Mouse (Mus musculus) intestine, embryonic 15.5 days (tissue): ENCODE measurements around the gene Gm17571. TPM values are rescaled to one million over a fixed set of nuclear protein-coding genes. Genes with fewer than 3 reads are reported as not detected.

Experiments
- ATAC-seq: fragments of 200-750 bp; cut with Nextera tagmentation; 2 replicates; pipeline ENCODE4 v1.8.0; 2017; ENCODE audit warnings: moderate TSS enrichment, moderate library complexity
- H3K27ac ChIP-seq: fragments of 300-500 bp; sonication (generic); 2 replicates; pipeline ENCODE4 v1.5.1; 2015; ENCODE audit warnings: mild to moderate bottlenecking, inconsistent platforms
- H3K27me3 ChIP-seq: fragments of 300-500 bp; sonication (generic); replicated peaks from 2 replicates; pipeline ENCODE4 v1.6.1; 2015; ENCODE audit warnings: inconsistent platforms
- H3K36me3 ChIP-seq: fragments of 300-500 bp; sonication (generic); 2 replicates; pipeline ENCODE4 v1.6.1; 2015; ENCODE audit warnings: inconsistent platforms
- H3K4me1 ChIP-seq: fragments of 300-500 bp; sonication (generic); replicated peaks from 2 replicates; pipeline ENCODE4 v1.6.1; 2015; ENCODE audit warnings: inconsistent platforms
- H3K4me2 ChIP-seq: fragments of 300-500 bp; sonication (generic); replicated peaks from 2 replicates; pipeline ENCODE4 v1.6.1; 2015; ENCODE audit warnings: mild to moderate bottlenecking, inconsistent platforms
- H3K4me3 ChIP-seq: fragments of 300-500 bp; sonication (generic); replicated peaks from 2 replicates; pipeline ENCODE4 v1.5.1; 2015; ENCODE audit warnings: inconsistent platforms
- H3K9ac ChIP-seq: fragments of 300-500 bp; sonication (generic); 2 replicates; pipeline ENCODE4 v1.6.1; 2015; ENCODE audit warnings: inconsistent platforms
- H3K9me3 ChIP-seq: fragments of 300-500 bp; sonication (generic); 2 replicates; pipeline ENCODE4 v1.6.1; 2016; ENCODE audit warnings: inconsistent platforms
- WGBS: fragments of 180-500 bp; shearing (Covaris S2); methylation state at CpG from one replicate; pipeline ENCODE4 v1.1.7; 2015; 5-methylcytosine and 5-hydroxymethylcytosine counted together
- polyA plus RNA-seq: library from polyadenylated mRNA; unstranded; fragments of >200 nt; fragmentation: Nextera tagmentation; extraction: Ambion mirVana; gene quantifications from 2 replicates; pipeline ENCODE4 v1.2.1, GENCODE M21; 2015

Gene Gm17571
- not detected in 2 replicates for polyA plus RNA-seq

DNA sequence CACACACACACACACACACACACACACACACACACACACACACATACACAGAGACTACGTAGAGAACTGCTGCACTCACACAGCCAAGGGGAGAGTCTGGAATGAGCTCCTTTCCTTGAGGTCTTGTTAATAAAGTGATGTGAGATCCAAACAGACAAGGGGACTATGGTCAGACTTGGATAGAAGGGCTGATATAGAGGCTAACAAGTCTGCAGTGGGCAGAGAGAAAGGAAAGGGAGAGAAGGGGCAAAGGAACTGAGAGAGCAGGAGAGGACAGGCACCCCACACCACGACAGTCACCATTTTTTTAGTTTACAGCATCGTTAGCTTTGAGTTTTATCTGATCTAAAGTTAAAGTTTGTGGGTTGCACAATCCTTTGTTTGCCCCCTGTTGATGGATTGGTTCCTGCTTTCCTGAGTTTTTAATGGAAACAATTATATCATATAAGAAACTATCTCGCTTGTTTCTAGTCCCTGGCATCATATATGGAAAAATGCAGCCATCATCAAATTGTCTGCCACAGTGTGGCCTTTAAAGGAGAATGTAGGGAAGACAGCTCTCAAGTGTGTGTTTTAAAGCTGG, at the start of gene Gm17571:
Gene Gm17571 (minus strand): TSS at position 51 of the 583 bp plus-strand sequence.
- no peak within 1 kb of the TSS for H3K4me3 ChIP-seq
- H3K4me2 ChIP-seq: no peak within 1 kb of the TSS
- H3K36me3 ChIP-seq: no peaks in the 10 kb centered on the region
- 60% methylated on average over 4 of the region's 4 CpGs for WGBS
- no peaks in the 10 kb centered on the region for H3K4me1 ChIP-seq
- H3K9me3 ChIP-seq: no peaks in the 10 kb centered on the region
- no peak within 1 kb of the TSS for H3K9ac ChIP-seq
- no peak for ATAC-seq
- H3K27ac ChIP-seq: no peak within 1 kb of the TSS
- H3K27me3 ChIP-seq: no peaks in the 10 kb centered on the region

DNA sequence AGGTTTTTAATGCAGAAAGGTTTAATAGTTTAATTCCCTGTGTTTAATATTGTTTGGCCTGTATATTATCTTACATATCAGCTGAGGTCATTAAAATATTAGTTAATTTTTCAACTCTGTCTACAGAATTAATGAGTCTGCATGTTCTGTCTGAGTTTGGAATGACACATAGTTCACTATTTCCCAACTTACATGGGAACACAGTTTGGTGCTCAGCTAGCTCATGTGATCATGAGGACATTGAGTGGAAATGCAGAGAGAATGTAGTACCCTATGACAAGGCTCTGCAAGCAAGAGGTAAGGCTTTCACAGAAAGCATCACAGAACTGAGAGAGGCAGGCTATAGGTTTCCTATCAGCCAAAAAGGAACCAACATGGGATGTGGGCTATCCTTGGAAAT, 49.0 kb upstream of the Gm17571 start:
- no peaks in the 10 kb centered on the region for H3K27me3 ChIP-seq
- H3K9ac ChIP-seq: no peak overlapping the region
- H3K4me1 ChIP-seq: peaks cover 9% of the 10 kb centered on the region
- H3K9me3 ChIP-seq: no peaks in the 10 kb centered on the region
- no peak overlapping the region for H3K27ac ChIP-seq
- H3K4me2 ChIP-seq: no peak overlapping the region
- no peak overlapping the region for H3K4me3 ChIP-seq
- no peak for ATAC-seq
- no peaks in the 10 kb centered on the region for H3K36me3 ChIP-seq

DNA sequence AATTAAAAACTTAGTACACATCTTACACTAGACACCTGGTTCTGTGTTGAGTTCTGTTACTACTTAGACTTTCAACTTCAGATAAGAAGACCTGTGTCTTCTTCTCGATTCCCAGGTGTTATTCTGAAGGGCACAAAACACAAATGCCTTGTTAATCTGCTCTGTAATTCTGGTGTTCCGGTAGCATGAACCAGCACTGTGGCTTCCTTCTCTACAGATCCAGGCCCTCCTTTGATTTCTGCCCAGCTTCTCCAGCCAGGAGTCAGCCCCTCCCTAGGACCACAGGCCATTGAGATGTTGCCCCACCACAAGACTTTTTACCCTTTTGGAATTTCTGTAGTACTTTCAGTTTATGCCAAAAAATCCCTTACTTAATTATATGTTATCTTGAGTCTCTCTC, 47.2 kb upstream of the Gm17571 start:
- H3K27me3 ChIP-seq: no peaks in the 10 kb centered on the region
- H3K4me1 ChIP-seq: peaks cover 9% of the 10 kb centered on the region
- ATAC-seq: no peak
- no peak overlapping the region for H3K4me2 ChIP-seq
- no peaks in the 10 kb centered on the region for H3K9me3 ChIP-seq
- H3K27ac ChIP-seq: no peak overlapping the region
- no peak overlapping the region for H3K4me3 ChIP-seq
- H3K36me3 ChIP-seq: no peaks in the 10 kb centered on the region
- no peak overlapping the region for H3K9ac ChIP-seq
- 93% methylated on average over 2 of the region's 2 CpGs for WGBS

DNA sequence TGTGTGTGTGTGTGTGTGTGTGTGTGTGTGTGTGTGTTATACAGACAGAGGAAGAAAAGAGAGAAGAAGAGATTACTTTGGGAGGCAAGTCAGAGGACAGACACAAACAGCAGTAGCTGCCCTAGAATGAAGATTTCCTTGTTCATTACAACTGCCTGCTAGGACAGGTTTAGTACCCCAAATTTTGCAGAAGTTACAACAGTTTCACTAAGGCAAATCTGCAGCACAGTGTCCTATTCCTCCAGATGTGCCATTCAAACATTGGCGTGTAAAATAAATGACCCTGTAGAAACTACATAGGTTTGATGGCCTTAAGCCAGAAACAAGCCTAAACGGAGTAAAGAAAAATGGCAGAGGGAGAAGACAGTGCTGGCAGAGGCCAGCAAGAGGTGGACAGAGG, 46.3 kb upstream of the Gm17571 start:
- Histone ChIP-seq H3K27ac (no peak overlapping the region), H3K4me2 (no peak overlapping the region), H3K9me3 (no peaks in the 10 kb centered on the region), H3K4me3 (no peak overlapping the region), H3K9ac (no peak overlapping the region), H3K27me3 (no peaks in the 10 kb centered on the region), H3K4me1 (peaks cover 9% of the 10 kb centered on the region), H3K36me3 (no peaks in the 10 kb centered on the region)
- WGBS: 63% methylated on average over 2 of the region's 2 CpGs
- no peak for ATAC-seq

GRCm38 (mm10) chr9:13491854-13492620, 45.5 kb upstream of the Gm17571 start:
- ATAC-seq: no peak
- 68% methylated on average over 9 of the region's 9 CpGs for WGBS
- no peaks in the 10 kb centered on the region for H3K27me3 ChIP-seq
- H3K4me1 ChIP-seq: peaks cover 8% of the 10 kb centered on the region
- no peak overlapping the region for H3K9ac ChIP-seq
- no peak overlapping the region for H3K4me3 ChIP-seq
- no peak overlapping the region for H3K27ac ChIP-seq
- H3K4me2 ChIP-seq: no peak overlapping the region
- H3K9me3 ChIP-seq: no peaks in the 10 kb centered on the region
- no peaks in the 10 kb centered on the region for H3K36me3 ChIP-seq

DNA sequence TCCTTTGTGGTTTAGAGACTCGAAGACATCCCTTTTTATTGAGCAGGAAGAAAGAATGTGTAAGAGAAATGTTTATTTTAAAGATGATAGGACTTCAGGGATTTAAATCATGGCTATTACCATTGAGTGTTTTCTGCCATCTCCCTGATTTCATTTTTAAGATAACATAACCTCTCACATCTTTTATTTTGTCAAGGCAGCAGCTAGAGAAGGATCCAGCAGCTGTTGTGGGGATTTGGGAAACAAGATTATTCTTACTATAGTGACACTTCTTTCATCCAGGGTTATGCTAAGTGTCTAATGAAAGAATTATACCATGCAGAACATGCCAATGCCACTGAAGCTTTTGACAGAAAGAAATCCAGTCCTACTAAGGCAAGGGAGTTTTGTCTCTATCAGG, 44.6 kb upstream of the Gm17571 start:
- no peaks in the 10 kb centered on the region for H3K36me3 ChIP-seq
- no peaks in the 10 kb centered on the region for H3K9me3 ChIP-seq
- no peak overlapping the region for H3K9ac ChIP-seq
- H3K4me2 ChIP-seq: no peak overlapping the region
- H3K4me1 ChIP-seq: 0 out of 2 replicates have a peak, but pooled peaks cover 6% of the 10 kb centered on the region
- no peak overlapping the region for H3K27ac ChIP-seq
- no peak for ATAC-seq
- 27% methylated on average over 1 of the region's 1 CpGs for WGBS
- H3K4me3 ChIP-seq: no peak overlapping the region
- H3K27me3 ChIP-seq: no peaks in the 10 kb centered on the region

GRCm38 (mm10) chr9:13485914-13486313, 39.4 kb upstream of the Gm17571 start:
- no peak for ATAC-seq
- Histone ChIP-seq H3K9me3 (no peaks in the 10 kb centered on the region), H3K27ac (no peak overlapping the region), H3K36me3 (no peaks in the 10 kb centered on the region), H3K4me1 (peaks cover 16% of the 10 kb centered on the region), H3K4me3 (no peak overlapping the region), H3K4me2 (no peak overlapping the region), H3K27me3 (no peaks in the 10 kb centered on the region), H3K9ac (no peak overlapping the region)
- 54% methylated on average over 1 of the region's 1 CpGs for WGBS

DNA sequence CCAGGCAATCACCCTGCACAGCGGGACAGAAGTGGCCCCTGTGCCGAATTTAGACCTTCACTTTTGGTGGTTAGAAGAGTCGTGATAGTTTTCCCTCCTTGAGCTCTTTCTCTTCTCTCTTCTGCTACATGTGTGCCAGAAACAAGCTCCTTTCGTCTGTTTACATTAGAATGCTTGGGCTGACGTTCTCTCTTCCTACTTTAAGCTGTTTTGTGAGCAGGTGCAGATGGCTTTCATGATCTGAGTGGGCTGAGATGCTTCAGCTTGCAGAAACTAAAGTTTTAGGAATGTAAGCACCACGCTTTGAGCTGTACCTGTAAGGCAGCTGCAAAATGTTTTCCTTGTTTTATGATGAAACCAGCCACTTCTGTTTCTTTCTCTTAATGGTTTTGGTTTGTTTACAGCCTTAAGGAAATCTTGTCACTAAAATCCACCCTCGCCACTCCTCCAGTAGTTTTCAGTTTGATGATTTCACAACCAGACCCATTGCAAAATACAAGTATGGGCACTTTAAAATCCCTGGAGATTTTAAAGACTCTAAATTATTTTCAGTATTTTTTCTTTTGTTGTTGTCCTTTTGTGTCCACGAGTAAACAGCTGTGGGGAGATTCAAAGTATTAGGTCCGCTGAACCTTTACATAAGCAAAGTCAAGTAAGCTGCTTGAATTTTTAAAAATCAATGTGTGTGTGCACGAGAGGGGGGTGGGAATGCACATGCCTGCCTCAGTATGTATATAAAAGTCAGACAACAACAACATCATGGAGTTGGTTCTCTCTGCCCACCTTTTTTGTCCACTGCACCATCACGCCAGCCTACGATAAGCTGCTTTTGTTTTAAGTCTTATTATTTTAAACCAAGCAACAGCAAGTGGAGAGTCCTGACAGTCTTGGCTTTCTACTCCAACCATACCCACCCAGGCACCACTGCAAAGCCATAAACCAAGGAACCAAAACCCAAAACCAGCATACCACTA, 38.0 kb upstream of the Gm17571 start:
- peaks cover 16% of the 10 kb centered on the region for H3K4me1 ChIP-seq
- 0 out of 2 replicates have a peak overlapping the region, but pooled peaks have one; percentile 3 for H3K4me2 ChIP-seq
- H3K9ac ChIP-seq: no peak overlapping the region
- no peaks in the 10 kb centered on the region for H3K9me3 ChIP-seq
- H3K36me3 ChIP-seq: no peaks in the 10 kb centered on the region
- no peaks in the 10 kb centered on the region for H3K27me3 ChIP-seq
- H3K4me3 ChIP-seq: no peak overlapping the region
- H3K27ac ChIP-seq: 0 out of 2 replicates have a peak overlapping the region, but pooled peaks have one; percentile 46
- 48% methylated on average over 12 of the region's 12 CpGs for WGBS
- ATAC-seq: peak; percentile 12; the same call in 1 of the 2 replicates

- Histone ChIP-seq H3K4me2 (0 out of 2 replicates have a peak overlapping the region, but pooled peaks have one; percentile 3), H3K4me1 (peaks cover 16% of the 10 kb centered on the region), H3K9me3 (no peaks in the 10 kb centered on the region), H3K27me3 (no peaks in the 10 kb centered on the region), H3K9ac (no peak overlapping the region), H3K4me3 (no peak overlapping the region), H3K36me3 (no peaks in the 10 kb centered on the region), H3K27ac (peak overlapping the region; percentile 46; the same call in 1 of the 2 replicates)
- WGBS: 31% methylated on average over 5 of the region's 5 CpGs
- ATAC-seq: peak; percentile 80
Measured at GRCm38 (mm10) chr9:13483199-13484068, 36.9 kb upstream of the Gm17571 start.

GRCm38 (mm10) chr9:13479275-13479674, 32.7 kb upstream of the Gm17571 start:
- ATAC-seq: no peak
- 44% methylated on average over 4 of the region's 4 CpGs for WGBS

DNA sequence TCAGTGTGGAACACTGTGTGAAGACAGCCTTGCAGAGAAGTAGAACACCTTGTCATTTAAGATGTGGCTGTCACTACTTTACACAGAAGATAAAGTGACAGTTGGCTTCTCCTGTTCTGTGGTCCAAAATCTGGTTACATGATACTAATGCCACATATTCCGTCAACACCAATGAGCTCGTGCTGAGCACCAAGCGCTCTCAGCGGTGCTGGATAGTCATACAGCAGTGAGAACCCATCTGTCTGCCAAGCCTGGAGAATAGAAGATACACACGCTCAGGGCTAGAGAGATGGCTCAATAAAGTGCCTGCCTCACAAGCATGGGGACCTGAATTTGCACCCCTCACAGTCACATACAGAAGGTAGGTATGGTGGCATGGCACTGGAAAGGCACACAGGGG, 28.4 kb upstream of the Gm17571 start:
- 84% methylated on average over 5 of the region's 5 CpGs for WGBS
- Histone ChIP-seq H3K4me1 (no peaks in the 10 kb centered on the region), H3K4me2 (no peak overlapping the region), H3K27me3 (no peaks in the 10 kb centered on the region), H3K27ac (no peak overlapping the region), H3K4me3 (no peak overlapping the region), H3K9me3 (no peaks in the 10 kb centered on the region), H3K36me3 (no peaks in the 10 kb centered on the region), H3K9ac (no peak overlapping the region)
- ATAC-seq: no peak

More at GRCm38 (mm10) chr9:13479275-13479674, 32.7 kb upstream of the Gm17571 start:
- Histone ChIP-seq H3K4me2 (no peak overlapping the region), H3K4me3 (no peak overlapping the region), H3K4me1 (peaks cover 13% of the 10 kb centered on the region), H3K36me3 (no peaks in the 10 kb centered on the region), H3K9me3 (no peaks in the 10 kb centered on the region), H3K9ac (no peak overlapping the region), H3K27me3 (no peaks in the 10 kb centered on the region), H3K27ac (no peak overlapping the region)
